Mouse (Mus musculus): ENCODE data around the gene Tmx2.

The Tmx2 gene

GRCm38 (mm10) chr2:84646138-84646537 is 32.8 kb downstream of the Tmx2 start:
- in situ Hi-C loops (cut with MboI, MseI) = loop anchor here in 1 of 2 experiments (25.0 kb wide), 1 partner anchor 659 kb away; the partner anchor contains the start of genes Gm13691, Gm13694 and Gm13697

- in situ Hi-C loops (cut with MboI, MseI) = loop anchor here in 1 of 2 experiments (25.0 kb wide), 1 partner anchor 654 kb away; the partner anchor contains the start of genes Gm13691, Gm13694 and Gm13697
These were observed 38.1 kb downstream of the Tmx2 start for GRCm38 (mm10) chr2:84640833-84641232.

GRCm38 (mm10) chr2:84638428-84639220 is 40.3 kb downstream of the Tmx2 start:
- in situ Hi-C loops (cut with MboI, MseI) = loop anchor here in 1 of 2 experiments (25.0 kb wide), 1 partner anchor 651 kb away; the partner anchor contains the start of genes Gm13691, Gm13694 and Gm13697

GRCm38 (mm10) chr2:84637452-84638165 is 41.3 kb downstream of the Tmx2 start:
- in situ Hi-C loops (cut with MboI, MseI) = loop anchor here in 1 of 2 experiments (25.0 kb wide), 1 partner anchor 650 kb away; the partner anchor contains the start of genes Gm13691, Gm13694 and Gm13697

GRCm38 (mm10) chr2:84636231-84636741 is 42.7 kb downstream of the Tmx2 start:
- in situ Hi-C loops (cut with MboI, MseI) = loop anchor here in 1 of 2 experiments (25.0 kb wide), 1 partner anchor 649 kb away; the partner anchor contains the start of genes Gm13691, Gm13694 and Gm13697

- in situ Hi-C loops (cut with MboI, MseI) = loop anchor here in 1 of 2 experiments (25.0 kb wide), 1 partner anchor 648 kb away; the partner anchor contains the start of genes Gm13691, Gm13694 and Gm13697
These were observed 43.3 kb downstream of the Tmx2 start for GRCm38 (mm10) chr2:84635611-84636010.

- in situ Hi-C loops (cut with MboI, MseI) = loop anchor here in 1 of 2 experiments (25.0 kb wide), 1 partner anchor 648 kb away; the partner anchor contains the start of genes Gm13691, Gm13694 and Gm13697
These were observed 43.9 kb downstream of the Tmx2 start for GRCm38 (mm10) chr2:84634934-84635482.

GRCm38 (mm10) chr2:84634006-84634405 is 44.9 kb downstream of the Tmx2 start:
- in situ Hi-C loops (cut with MboI, MseI) = loop anchor here in 1 of 2 experiments (25.0 kb wide), 1 partner anchor 647 kb away; the partner anchor contains the start of genes Gm13691, Gm13694 and Gm13697

GRCm38 (mm10) chr2:84632999-84633398 is 45.9 kb downstream of the Tmx2 start:
- in situ Hi-C loops (cut with MboI, MseI) = loop anchor here in 1 of 2 experiments (25.0 kb wide), 1 partner anchor 646 kb away; the partner anchor contains the start of genes Gm13691, Gm13694 and Gm13697

- in situ Hi-C loops (cut with MboI, MseI) = loop anchor here in 1 of 2 experiments (25.0 kb wide), 1 partner anchor 645 kb away; the partner anchor contains the start of genes Gm13691, Gm13694 and Gm13697
These were observed 46.9 kb downstream of the Tmx2 start for GRCm38 (mm10) chr2:84632001-84632400.

- in situ Hi-C loops (cut with MboI, MseI) = loop anchor here in 1 of 2 experiments (25.0 kb wide), 1 partner anchor 640 kb away; the partner anchor contains the start of genes Gm13691, Gm13694 and Gm13697
These were observed 51.9 kb downstream of the Tmx2 start for GRCm38 (mm10) chr2:84627036-84627435.

GRCm38 (mm10) chr2:84626366-84626975 is 52.5 kb downstream of the Tmx2 start:
- in situ Hi-C loops (cut with MboI, MseI) = loop anchor here in 1 of 2 experiments (25.0 kb wide), 1 partner anchor 639 kb away; the partner anchor contains the start of genes Gm13691, Gm13694 and Gm13697

GRCm38 (mm10) chr2:84624201-84624600 is 54.7 kb downstream of the Tmx2 start:
- in situ Hi-C loops (cut with MboI, MseI) = no loop called here

GRCm38 (mm10) chr2:84623428-84624119 is 55.4 kb downstream of the Tmx2 start:
- in situ Hi-C loops (cut with MboI, MseI) = no loop called here

GRCm38 (mm10) chr2:84622668-84623067 is 56.3 kb downstream of the Tmx2 start:
- in situ Hi-C loops (cut with MboI, MseI) = no loop called here

All from T-helper 17 cell (primary cell).